Mouse (Mus musculus): Measurements from ENCODE around the gene Susd6.

DNA sequence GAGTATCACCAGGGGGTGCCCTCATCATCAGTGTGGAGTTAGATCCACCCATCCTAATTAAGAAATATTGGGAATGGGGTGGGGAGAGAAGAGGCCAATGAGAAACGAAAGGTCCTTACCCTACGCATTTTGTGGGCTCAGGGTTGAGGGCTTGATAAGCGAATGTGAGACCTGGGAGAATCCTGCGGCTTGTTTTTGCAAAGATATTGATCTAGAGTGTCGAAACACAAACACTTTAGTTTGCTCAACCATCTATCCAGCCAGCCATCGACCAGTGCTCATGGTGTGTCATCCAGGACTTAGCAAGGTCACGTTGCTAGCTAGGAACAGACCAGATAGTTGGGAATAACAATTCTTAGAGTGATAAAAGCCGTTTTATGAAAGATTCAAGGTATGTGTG lies 119.3 kb downstream of the Susd6 start:
- TF ChIP-seq POLR2A (IDR thresholded peaks at IDR 0.05; ENCODE audit: insufficient read depth, low read depth, low read length) (no peak), CTCF (IDR thresholded peaks at IDR 0.05; ENCODE audit: insufficient read depth, low read depth, low read length) (no peak)

All from olfactory bulb, adult 2 months (tissue).